Mouse (Mus musculus) midbrain, embryonic 12.5 days (tissue): ENCODE data around the gene Itga9. TPM values are rescaled to one million over a fixed set of nuclear protein-coding genes. Genes with fewer than 3 reads are reported as not detected.

ENCODE experiments used
- ATAC-seq: fragments of 200-750 bp; cut with Nextera tagmentation; 2 replicates; pipeline ENCODE4 v1.8.0; 2017; ENCODE audit warnings: low read depth, moderate TSS enrichment, moderate library complexity; ENCODE audit not compliant: low FRiP score
- H3K27ac ChIP-seq: fragments of 300-500 bp; sonication (generic); replicated peaks from 2 replicates; pipeline ENCODE4 v1.5.1; 2016; ENCODE audit warnings: mild to moderate bottlenecking
- H3K27me3 ChIP-seq: fragments of 300-500 bp; sonication (generic); 2 replicates; pipeline ENCODE4 v1.6.1; 2016; ENCODE audit warnings: mild to moderate bottlenecking
- H3K36me3 ChIP-seq: fragments of 300-500 bp; sonication (generic); 2 replicates; pipeline ENCODE4 v1.6.1; 2016
- H3K4me1 ChIP-seq: fragments of 300-500 bp; sonication (generic); 2 replicates; pipeline ENCODE4 v1.6.1; 2016
- H3K4me2 ChIP-seq: fragments of 300-500 bp; sonication (generic); replicated peaks from 2 replicates; pipeline ENCODE4 v1.6.1; 2016; ENCODE audit warnings: mild to moderate bottlenecking, moderate library complexity
- H3K4me3 ChIP-seq: fragments of 300-500 bp; sonication (generic); 2 replicates; pipeline ENCODE4 v1.5.1; 2016; ENCODE audit warnings: mild to moderate bottlenecking
- H3K9ac ChIP-seq: fragments of 300-500 bp; sonication (generic); replicated peaks from 2 replicates; pipeline ENCODE4 v1.6.1; 2016; ENCODE audit warnings: mild to moderate bottlenecking, moderate library complexity
- H3K9me3 ChIP-seq: fragments of 300-500 bp; sonication (generic); 2 replicates; pipeline ENCODE4 v1.6.1; 2016; ENCODE audit warnings: mild to moderate bottlenecking
- WGBS: fragments of 180-500 bp; shearing (Covaris S2); methylation state at CpG from one replicate; pipeline ENCODE4 v1.1.7; 2016; 5-methylcytosine and 5-hydroxymethylcytosine counted together
- polyA plus RNA-seq: library from polyadenylated mRNA; unstranded; fragments of >200 nt; fragmentation: Nextera tagmentation; extraction: Ambion mirVana; gene quantifications from 2 replicates; pipeline ENCODE4 v1.2.1, GENCODE M21; 2016

Gene Itga9
- polyA plus RNA-seq, 1 experiment from 2014 or later: 10.6 TPM

DNA sequence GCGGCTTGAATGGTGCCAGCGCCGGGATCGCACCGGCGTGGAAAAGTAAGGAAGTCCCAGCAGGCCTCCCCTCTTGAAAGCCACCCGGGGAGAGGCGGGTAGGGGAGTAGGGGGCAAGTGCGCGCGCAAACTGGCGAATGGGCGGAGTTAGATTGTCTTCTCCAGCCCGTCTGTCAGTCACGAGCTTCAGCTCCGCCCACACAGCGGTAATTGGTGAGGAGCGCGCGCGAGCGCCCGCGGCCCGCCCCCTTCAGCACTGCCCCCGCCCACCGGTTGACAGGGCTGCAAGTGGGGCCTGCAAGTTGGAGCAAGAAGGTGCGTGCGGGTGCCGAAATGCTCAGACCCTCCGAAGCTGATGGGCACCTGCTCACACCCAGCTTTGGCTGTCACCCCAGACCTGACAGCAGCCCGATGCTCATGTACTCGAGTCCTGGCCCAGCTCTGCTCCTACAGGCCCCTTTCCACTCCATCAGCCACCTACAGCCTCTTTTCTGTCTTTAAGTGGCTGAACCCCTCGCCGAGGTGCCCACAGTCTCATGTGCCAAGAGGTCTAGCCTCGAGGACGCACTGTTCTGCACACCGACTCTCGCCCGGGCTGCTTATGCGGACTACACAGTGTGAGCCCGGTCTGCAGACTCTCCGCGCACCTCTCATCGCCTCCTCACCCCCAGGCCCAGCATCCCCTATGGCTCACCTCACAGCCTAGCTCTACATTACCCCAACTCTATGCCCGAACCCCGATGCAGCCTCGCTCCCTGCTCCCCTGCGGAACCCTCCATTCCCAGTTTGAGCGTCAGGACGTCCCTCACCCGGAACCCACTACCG is 319.0 kb downstream of the Itga9 start:
- WGBS: under 1% methylated on average over 52 of the region's 53 CpGs
- Histone ChIP-seq H3K4me1 (peaks cover 34% of the 10 kb centered on the region), H3K9ac (peak overlapping the region; percentile 82), H3K27ac (peak overlapping the region; percentile 76), H3K4me3 (peak overlapping the region; percentile 81), H3K36me3 (no peaks in the 10 kb centered on the region), H3K27me3 (peaks cover 19% of the 10 kb centered on the region), H3K4me2 (peak overlapping the region; percentile 95), H3K9me3 (no peaks in the 10 kb centered on the region)
- ATAC-seq: peak; percentile 86

- H3K4me1 ChIP-seq: peaks cover 34% of the 10 kb centered on the region
- peak within 1 kb of the TSS; percentile 82 for H3K9ac ChIP-seq
- no peaks in the 10 kb centered on the region for H3K9me3 ChIP-seq
- peaks cover 19% of the 10 kb centered on the region for H3K27me3 ChIP-seq
- under 1% methylated on average over 37 of the region's 73 CpGs for WGBS
- H3K27ac ChIP-seq: peak within 1 kb of the TSS; percentile 76
- H3K4me2 ChIP-seq: peak within 1 kb of the TSS; percentile 95
- peak within 1 kb of the TSS; percentile 81 for H3K4me3 ChIP-seq
- peak; percentile 59 for ATAC-seq
- no peaks in the 10 kb centered on the region for H3K36me3 ChIP-seq
Measured at GRCm38 (mm10) chr9:118926111-118926650, 319.7 kb downstream of the Itga9 start, which contains the start of gene Ctdspl. TSS of gene Ctdspl (plus strand) at chr9:118926453.

- peak overlapping the region; percentile 81 for H3K4me3 ChIP-seq
- H3K27me3 ChIP-seq: peaks cover 19% of the 10 kb centered on the region
- no peaks in the 10 kb centered on the region for H3K9me3 ChIP-seq
- 3% methylated on average over 50 of the region's 68 CpGs for WGBS
- peak overlapping the region; percentile 95 for H3K4me2 ChIP-seq
- H3K4me1 ChIP-seq: peaks cover 34% of the 10 kb centered on the region
- peak overlapping the region; percentile 82 for H3K9ac ChIP-seq
- H3K27ac ChIP-seq: peak overlapping the region; percentile 76
- peak; percentile 35 for ATAC-seq
- H3K36me3 ChIP-seq: no peaks in the 10 kb centered on the region
Measured at GRCm38 (mm10) chr9:118926688-118927321, 320.3 kb downstream of the Itga9 start.

DNA sequence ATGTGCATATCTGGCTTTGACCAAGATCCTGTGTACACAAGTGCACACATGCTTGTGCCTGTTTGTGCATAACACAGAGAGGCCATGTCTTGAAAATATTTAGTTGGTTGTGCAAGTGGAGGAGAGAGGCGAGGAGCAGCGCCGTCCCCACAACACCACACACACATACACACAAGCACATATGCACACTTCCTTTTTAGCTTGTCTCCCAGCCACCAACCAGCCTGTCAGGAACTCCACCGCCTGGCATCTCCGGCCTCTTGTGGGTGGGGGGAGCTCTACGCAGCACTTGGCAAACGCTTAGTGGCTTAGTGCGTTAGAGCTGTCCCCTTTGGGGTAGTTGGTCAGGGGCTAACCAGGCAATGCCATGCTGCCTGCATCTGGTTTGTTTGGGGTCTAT is 321.0 kb downstream of the Itga9 start:
- Histone ChIP-seq H3K4me3 (peak overlapping the region; percentile 81), H3K4me2 (peak overlapping the region; percentile 95), H3K4me1 (peaks cover 34% of the 10 kb centered on the region), H3K36me3 (no peaks in the 10 kb centered on the region), H3K9me3 (no peaks in the 10 kb centered on the region), H3K27ac (no peak overlapping the region), H3K9ac (0 out of 2 replicates have a peak overlapping the region, but pooled peaks have one; percentile 82), H3K27me3 (peaks cover 19% of the 10 kb centered on the region)
- no peak for ATAC-seq
- 48% methylated on average over 8 of the region's 8 CpGs for WGBS

- H3K27me3 ChIP-seq: peaks cover 19% of the 10 kb centered on the region
- no peaks in the 10 kb centered on the region for H3K36me3 ChIP-seq
- ATAC-seq: no peak
- peaks cover 34% of the 10 kb centered on the region for H3K4me1 ChIP-seq
- no peak overlapping the region for H3K27ac ChIP-seq
- H3K9me3 ChIP-seq: no peaks in the 10 kb centered on the region
- 40% methylated on average over 2 of the region's 2 CpGs for WGBS
- H3K4me2 ChIP-seq: peak overlapping the region; percentile 95; the same call in 1 of the 2 replicates
- no peak overlapping the region for H3K9ac ChIP-seq
- H3K4me3 ChIP-seq: peak overlapping the region; percentile 81; the same call in 1 of the 2 replicates
Measured at GRCm38 (mm10) chr9:118928007-118928406, 321.5 kb downstream of the Itga9 start.

- Histone ChIP-seq H3K9ac (no peak overlapping the region), H3K4me2 (no peak overlapping the region), H3K27me3 (peaks cover 19% of the 10 kb centered on the region), H3K4me1 (peaks cover 34% of the 10 kb centered on the region), H3K9me3 (no peaks in the 10 kb centered on the region), H3K36me3 (no peaks in the 10 kb centered on the region), H3K27ac (no peak overlapping the region), H3K4me3 (no peak overlapping the region)
- 58% methylated on average over 7 of the region's 7 CpGs for WGBS
- ATAC-seq: no peak
Measured at GRCm38 (mm10) chr9:118928656-118929055, 322.2 kb downstream of the Itga9 start.

GRCm38 (mm10) chr9:118930611-118931010 is 324.1 kb downstream of the Itga9 start:
- Histone ChIP-seq H3K4me1 (peaks cover 24% of the 10 kb centered on the region), H3K27ac (no peak overlapping the region), H3K4me2 (no peak overlapping the region), H3K36me3 (no peaks in the 10 kb centered on the region), H3K9me3 (no peaks in the 10 kb centered on the region), H3K27me3 (peaks cover 13% of the 10 kb centered on the region; the same call in 1 of the 2 replicates), H3K9ac (no peak overlapping the region), H3K4me3 (no peak overlapping the region)
- WGBS: 82% methylated on average over 9 of the region's 9 CpGs
- ATAC-seq: no peak

DNA sequence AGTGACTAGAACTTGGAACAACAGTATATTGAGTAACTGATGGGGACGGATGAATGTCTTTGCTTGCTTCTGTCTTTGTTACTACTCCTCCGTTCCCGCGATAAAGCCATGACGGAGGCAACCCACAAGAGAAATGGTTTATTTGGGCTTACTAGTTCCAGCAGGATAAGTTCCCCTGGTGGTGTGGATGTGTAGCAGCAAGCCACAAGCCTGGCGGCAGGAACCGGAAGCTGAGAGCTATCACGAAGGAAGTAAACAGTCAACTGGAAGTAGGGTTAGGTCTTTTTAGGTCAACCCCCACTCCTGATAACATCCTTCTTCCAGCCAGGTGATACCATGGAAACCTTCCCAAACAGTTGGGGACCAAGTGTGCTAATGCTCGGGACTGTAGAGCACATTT is 327.3 kb downstream of the Itga9 start:
- no peak for ATAC-seq
- H3K27me3 ChIP-seq: no peaks in the 10 kb centered on the region
- H3K9ac ChIP-seq: no peak overlapping the region
- no peaks in the 10 kb centered on the region for H3K36me3 ChIP-seq
- no peak overlapping the region for H3K27ac ChIP-seq
- H3K4me1 ChIP-seq: peaks cover 5% of the 10 kb centered on the region
- no peak overlapping the region for H3K4me2 ChIP-seq
- H3K9me3 ChIP-seq: no peaks in the 10 kb centered on the region
- 93% methylated on average over 9 of the region's 9 CpGs for WGBS
- H3K4me3 ChIP-seq: no peak overlapping the region

GRCm38 (mm10) chr9:118934319-118934718 is 327.8 kb downstream of the Itga9 start:
- no peaks in the 10 kb centered on the region for H3K36me3 ChIP-seq
- no peaks in the 10 kb centered on the region for H3K27me3 ChIP-seq
- H3K27ac ChIP-seq: no peak overlapping the region
- no peak for ATAC-seq
- no peaks in the 10 kb centered on the region for H3K9me3 ChIP-seq
- H3K4me3 ChIP-seq: no peak overlapping the region
- H3K9ac ChIP-seq: no peak overlapping the region
- no peak overlapping the region for H3K4me2 ChIP-seq
- H3K4me1 ChIP-seq: peaks cover 7% of the 10 kb centered on the region
- WGBS: 86% methylated on average over 12 of the region's 12 CpGs

DNA sequence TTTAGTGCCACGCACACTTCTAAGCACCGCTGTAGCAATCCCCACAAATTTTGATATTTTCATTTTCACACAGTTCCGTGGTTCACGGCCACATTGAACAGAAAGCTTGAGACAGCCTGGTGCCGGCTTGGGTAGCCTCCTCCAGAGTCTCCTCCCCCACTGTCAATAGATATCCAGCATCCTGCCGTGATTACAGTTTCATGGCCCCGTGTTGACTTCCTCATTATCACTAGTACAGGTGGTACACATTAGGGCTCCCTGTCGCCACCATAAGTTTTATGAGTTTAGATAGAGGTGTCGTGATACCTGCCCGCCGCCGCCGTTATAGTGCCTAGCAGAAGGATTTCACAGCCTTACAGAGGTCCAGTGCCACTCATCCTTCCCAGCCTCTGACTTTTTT is 328.6 kb downstream of the Itga9 start:
- Histone ChIP-seq H3K9me3 (no peaks in the 10 kb centered on the region), H3K27ac (no peak overlapping the region), H3K27me3 (no peaks in the 10 kb centered on the region), H3K4me2 (no peak overlapping the region), H3K36me3 (no peaks in the 10 kb centered on the region), H3K4me1 (peaks cover 9% of the 10 kb centered on the region), H3K9ac (no peak overlapping the region), H3K4me3 (no peak overlapping the region)
- WGBS: 93% methylated on average over 13 of the region's 13 CpGs
- ATAC-seq: no peak

DNA sequence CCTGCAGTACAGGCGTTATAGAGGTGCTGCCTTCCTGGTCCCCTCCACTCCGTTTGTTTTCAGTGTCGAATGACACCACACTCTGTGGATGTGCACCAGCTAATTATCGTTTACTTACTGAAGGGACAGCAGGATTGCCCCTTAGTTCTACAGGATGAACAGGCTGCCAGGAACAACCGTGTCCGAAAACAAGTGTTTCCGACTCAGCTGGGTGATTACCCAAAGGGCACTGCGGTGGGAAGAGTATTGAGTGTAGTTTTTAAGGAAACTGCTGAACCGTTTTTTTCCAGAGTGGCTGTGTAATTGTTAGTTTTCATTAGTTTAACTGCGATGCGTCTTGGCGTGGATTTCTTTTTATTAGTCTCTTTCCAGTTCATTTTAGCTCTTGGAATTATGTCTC is 329.6 kb downstream of the Itga9 start:
- 74% methylated on average over 12 of the region's 12 CpGs for WGBS
- ATAC-seq: no peak
- no peaks in the 10 kb centered on the region for H3K36me3 ChIP-seq

DNA sequence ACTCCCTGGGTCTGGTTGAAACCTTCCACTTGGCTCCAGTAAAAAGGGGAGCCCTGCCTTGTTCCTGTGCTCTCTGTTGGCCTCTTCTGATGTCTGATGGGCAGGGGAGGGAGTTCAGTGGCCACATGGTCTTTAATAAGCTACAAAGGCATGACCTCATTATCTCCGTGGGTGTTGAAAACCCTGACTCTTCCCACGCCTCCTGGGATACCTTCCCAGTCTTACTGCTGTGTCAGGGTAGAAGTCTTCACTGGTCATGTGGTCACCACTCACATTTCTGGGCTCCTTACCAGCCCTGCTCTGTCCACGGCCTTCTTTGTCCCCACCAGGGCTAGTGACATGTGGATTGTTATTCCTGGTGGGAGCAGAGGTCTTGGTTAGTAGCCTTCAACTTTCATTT is 331.0 kb downstream of the Itga9 start:
- Histone ChIP-seq H3K4me1 (peaks cover 9% of the 10 kb centered on the region), H3K4me2 (no peak overlapping the region), H3K27ac (no peak overlapping the region), H3K9ac (no peak overlapping the region), H3K4me3 (no peak overlapping the region), H3K9me3 (no peaks in the 10 kb centered on the region), H3K36me3 (no peaks in the 10 kb centered on the region), H3K27me3 (no peaks in the 10 kb centered on the region)
- no peak for ATAC-seq
- WGBS: 49% methylated on average over 3 of the region's 3 CpGs

More for the DNA sequence above, 329.6 kb downstream of the Itga9 start:
- Histone ChIP-seq H3K4me3 (no peak overlapping the region), H3K9me3 (no peaks in the 10 kb centered on the region), H3K27me3 (no peaks in the 10 kb centered on the region), H3K9ac (no peak overlapping the region), H3K27ac (no peak overlapping the region), H3K4me2 (no peak overlapping the region), H3K4me1 (peaks cover 9% of the 10 kb centered on the region)
